Mouse (Mus musculus) Muller cell, postnatal 12 days (primary cell): ENCODE data around the gene Gm21411.
"Not testable (repeated sequence)": the region's sequence is repeated elsewhere in the genome, so short reads cannot be mapped to it uniquely, and the experiment has no call there.

Experiments used
- DNase-seq: peaks from one replicate; pipeline ENCODE4 v3.0.0-alpha.2; 2015; ENCODE audit errors: inconsistent ontology term

The Gm21411 gene

DNA sequence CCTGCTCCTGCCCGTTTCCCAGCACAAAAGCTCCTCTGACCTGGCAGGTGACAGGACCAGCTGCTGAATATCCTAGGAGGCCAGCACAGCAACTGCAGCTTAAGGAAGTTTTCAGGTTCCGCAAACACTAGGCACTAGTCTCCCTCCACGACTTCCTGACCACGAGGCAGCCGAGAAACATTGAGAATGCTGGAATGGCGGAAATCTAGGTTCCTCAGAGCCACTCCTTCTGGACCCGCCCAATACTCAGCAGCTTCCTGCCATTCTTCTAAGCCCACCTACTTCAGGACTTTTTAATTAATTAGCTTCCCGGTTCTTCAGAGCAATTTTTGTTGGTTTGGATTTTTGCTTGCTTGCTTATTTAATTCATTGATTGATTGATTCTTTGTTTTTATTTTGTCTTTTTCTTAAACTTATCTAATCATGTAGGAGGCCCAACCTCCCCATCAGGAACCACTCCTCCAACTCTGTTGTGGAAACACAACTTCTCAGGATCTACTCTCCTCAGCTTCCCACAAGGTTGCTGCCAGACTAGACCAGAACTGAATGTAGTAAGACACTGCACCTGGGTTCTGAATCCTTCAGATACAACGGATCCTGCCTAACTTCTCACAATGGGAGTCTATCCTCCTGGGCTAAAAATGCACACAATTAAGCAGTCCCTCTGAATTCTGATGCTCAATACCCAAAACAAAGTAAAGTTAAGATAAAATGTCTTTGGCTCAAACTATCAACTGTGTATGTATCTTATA is at the start of gene Gm21411:
Gene Gm21411 (minus strand): TSS at position 205 of the 752 bp plus-strand sequence.
- DNase-seq, result not testable (repeated sequence)

DNA sequence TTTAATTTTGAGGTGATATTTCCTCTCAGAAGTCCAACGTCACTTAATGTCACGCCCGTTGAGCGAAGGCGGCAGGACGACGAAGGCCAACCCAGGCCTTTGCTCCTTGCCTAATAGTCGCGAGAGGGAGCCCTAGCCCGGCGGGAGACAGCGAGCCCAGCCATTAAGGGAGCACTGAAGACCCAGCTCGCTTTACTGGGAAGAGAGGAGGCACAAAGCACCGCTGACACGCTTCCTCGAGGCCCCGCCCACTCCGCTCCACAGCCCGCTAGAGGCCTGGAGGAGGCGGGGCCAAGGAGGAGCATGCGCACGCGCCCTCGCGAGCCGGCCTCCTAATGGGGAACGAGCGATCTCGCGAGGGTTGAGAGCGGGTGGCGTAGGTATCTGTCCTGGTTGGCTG is 32.3 kb upstream of the Gm21411 start:
- not testable (repeated sequence) for DNase-seq

DNA sequence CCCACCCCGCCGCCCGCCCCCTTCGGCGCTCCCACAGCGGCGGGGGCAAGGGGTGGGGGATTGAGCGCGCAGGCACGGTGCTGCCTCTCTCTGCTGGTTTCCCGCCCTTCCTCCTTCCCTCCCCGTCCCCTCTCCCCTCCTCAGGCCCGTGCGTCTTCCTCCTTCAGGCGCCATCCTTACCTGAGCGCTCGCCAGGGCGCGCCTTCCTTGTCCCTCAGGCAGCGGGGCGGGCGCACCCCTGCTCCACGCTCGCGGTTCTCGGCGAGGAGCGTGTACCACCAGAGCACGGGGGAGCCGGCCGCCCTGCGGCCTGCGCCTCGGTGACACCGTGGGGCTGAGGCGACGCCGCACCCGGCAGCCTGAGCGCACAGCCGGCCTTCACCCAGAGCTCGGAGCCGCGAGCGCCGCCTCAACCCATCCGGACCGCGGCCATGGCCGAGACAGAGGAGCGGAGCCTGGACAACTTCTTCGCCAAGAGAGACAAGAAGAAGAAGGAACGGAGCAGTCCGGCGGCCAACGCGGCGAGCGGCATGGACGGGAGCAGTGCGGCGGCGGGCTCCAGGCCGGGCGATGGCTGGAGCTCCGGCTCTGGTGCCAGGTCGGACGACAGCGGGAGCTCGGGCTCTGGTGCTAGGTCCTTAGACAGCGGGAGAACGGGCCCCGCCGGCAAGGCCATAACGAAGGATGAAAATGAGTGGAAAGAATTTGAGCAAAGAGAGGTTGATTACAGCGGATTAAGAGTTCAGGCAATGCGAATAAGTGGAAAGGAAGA is 23.1 kb upstream of the Gm21411 start:
- no peak for DNase-seq

DNA sequence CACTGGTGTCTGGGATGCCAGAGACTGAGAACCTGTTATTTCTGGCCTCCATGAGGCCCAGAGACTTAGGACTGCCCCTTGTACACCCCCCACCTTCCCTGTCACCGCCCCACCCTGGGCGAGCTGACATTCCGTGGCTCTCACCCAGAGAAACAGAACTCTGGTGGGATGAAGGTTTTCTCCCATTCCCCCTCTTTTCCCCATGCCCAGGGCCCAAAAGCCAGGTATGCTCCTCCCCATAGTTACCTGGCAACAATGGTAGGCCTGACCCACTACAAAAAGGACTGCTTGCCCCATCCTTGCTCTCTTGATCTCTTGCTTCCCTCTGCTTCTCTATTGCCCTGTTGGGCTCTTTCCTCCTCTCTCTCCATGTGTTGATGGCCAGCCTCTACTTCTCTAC is 5.8 kb upstream of the Gm21411 start:
- DNase-seq, result no peak

DNA sequence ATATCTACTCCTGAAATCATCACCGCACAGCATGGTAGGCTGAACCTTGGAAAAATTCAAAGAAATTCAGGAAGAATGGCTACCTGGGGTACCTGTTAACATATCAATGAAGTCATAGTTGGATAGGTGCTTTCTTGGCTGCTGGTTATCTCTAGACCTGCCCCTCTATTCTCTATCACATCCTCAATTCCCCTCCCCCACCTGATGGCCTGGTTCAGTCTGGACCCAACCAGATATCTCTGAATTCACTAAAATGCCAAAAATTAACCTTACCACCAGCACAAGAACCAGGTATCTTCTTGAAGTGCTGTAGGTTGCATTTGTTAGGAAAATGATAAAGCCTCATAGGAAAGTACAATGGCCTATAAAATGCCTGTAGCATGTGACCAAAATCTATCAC is 1.3 kb downstream of the Gm21411 start:
- not testable (repeated sequence) for DNase-seq

DNA sequence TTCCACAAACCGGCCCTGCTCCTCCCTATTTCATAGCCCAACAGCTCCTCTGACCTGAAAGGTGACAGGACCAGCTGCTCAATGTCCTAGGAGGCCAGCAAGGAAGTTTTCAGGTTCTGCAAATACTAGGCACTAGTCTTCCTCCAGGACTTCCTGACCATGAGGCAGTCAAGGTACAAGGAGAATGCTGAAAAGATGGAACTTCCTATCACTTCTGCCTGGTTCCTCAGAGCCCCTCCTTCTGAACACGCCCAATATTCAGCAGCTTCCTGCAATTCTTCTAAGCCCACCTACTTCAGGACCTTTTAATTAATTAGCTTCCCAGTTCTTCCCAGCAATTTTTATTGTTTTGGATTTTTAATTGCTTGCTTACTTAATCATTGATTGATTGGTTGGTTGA is 4.6 kb downstream of the Gm21411 start:
- not testable (repeated sequence) for DNase-seq

DNA sequence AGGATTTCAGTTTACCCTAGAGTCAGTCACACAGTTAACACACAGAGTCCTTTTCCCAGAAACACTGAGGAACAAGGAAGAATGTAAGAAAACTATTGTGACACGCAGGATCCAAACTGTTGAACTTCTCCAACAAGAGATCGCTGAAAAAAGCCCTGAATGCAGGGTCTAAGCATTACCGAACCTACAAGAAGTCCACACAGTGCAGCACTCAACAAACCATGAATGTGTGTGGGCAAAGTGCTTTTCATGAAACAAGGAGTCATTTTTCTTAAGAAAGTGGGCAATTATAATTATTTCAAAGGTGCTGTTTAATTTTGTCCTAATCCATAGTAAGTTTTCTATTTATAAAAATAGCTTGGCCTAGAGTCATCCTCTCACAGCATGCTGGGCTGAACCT is 6.3 kb downstream of the Gm21411 start:
- DNase-seq, result not testable (repeated sequence)
